Mouse (Mus musculus) hindbrain, embryonic 10.5 days (tissue): ENCODE data around the gene Stk39. TPM values are rescaled to one million over a fixed set of nuclear protein-coding genes. Genes with fewer than 3 reads are reported as not detected.

Source experiments
- DNase-seq: peaks from one replicate; pipeline ENCODE4 v3.0.0-alpha.2; 2017; ENCODE audit warnings: low spot score
- H3K27ac ChIP-seq: fragments of 300-500 bp; sonication (generic); 2 replicates; pipeline ENCODE4 v1.5.1; 2016; ENCODE audit warnings: mild to moderate bottlenecking, moderate library complexity
- H3K27me3 ChIP-seq: fragments of 300-500 bp; sonication (generic); 2 replicates; pipeline ENCODE4 v1.6.1; 2016; ENCODE audit warnings: mild to moderate bottlenecking; ENCODE audit not compliant: poor library complexity, insufficient read depth, severe bottlenecking
- H3K36me3 ChIP-seq: fragments of 300-500 bp; sonication (generic); 2 replicates; pipeline ENCODE4 v1.6.1; 2016; ENCODE audit warnings: mild to moderate bottlenecking, moderate library complexity
- H3K4me1 ChIP-seq: fragments of 300-500 bp; sonication (generic); replicated peaks from 2 replicates; pipeline ENCODE4 v1.6.1; 2016; ENCODE audit warnings: mild to moderate bottlenecking
- H3K4me3 ChIP-seq: fragments of 300-500 bp; sonication (generic); 2 replicates; pipeline ENCODE4 v1.5.1; 2016; ENCODE audit warnings: mild to moderate bottlenecking, moderate library complexity
- H3K9me3 ChIP-seq: fragments of 300-500 bp; sonication (generic); 2 replicates; pipeline ENCODE4 v1.6.1; 2016; ENCODE audit warnings: mild to moderate bottlenecking, moderate library complexity
- WGBS: fragments of 180-500 bp; shearing (Covaris S2); methylation state at CpG from one replicate; pipeline ENCODE4 v1.1.7; 2016; 5-methylcytosine and 5-hydroxymethylcytosine counted together
- polyA plus RNA-seq: library from polyadenylated mRNA; unstranded; fragments of >200 nt; fragmentation: Nextera tagmentation; extraction: Ambion mirVana; gene quantifications from 2 replicates; pipeline ENCODE4 v1.2.1, GENCODE M21; 2016

The Stk39 gene
- polyA plus RNA-seq = 34.8 and 37.3 TPM in 2 replicates

DNA sequence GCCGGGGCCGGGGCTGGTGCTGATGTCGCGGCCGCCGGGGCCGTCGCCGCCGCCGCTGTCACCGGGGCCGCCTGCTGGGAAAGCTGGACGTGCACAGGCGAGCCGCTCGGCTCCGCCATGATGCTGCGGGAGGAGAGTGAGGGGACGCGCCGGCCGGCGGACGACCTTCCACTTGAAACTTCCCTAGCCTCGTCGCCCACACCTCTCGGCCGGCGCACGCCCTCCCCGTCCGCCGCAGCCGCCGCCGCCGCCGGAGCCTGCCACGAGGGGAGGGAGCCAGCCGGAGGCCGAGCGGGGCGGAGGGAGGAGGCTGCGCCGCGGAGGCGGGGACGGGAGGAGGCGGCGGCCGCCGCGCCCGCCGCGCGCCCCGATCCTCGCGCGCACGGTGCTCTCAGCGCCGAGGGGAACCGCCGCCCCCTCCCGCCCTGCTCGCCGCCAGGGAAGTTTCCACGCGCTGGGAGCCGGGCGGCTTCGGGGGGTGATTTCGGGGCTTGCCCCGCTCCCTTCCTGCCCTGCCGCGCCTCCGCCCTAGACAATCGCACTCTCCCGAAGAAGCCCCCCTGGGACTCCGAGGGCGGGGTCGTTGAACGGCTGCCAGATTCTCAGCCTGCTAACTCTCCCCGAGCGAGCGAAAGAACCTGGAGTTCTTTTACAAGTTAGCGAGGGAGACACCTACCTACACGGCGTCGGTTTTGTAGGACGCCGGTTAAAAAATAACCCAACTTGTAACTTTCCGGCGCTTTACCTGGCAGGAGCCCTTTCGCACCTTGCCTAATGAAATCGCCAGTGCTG lies at the start of gene Stk39:
TSS of gene Stk39 (minus strand) at position 510 of the 792 bp plus-strand sequence.
- H3K27ac ChIP-seq = peak within 1 kb of the TSS; percentile 98
- H3K4me1 ChIP-seq = peaks cover 37% of the 10 kb centered on the region
- H3K9me3 ChIP-seq = no peaks in the 10 kb centered on the region
- peaks cover 12% of the 10 kb centered on the region; the same call in 1 of the 2 replicates for H3K27me3 ChIP-seq
- H3K4me3 ChIP-seq = peak within 1 kb of the TSS; percentile 94
- WGBS = under 1% methylated on average over 85 of the region's 99 CpGs
- peaks cover 5% of the 10 kb centered on the region; the same call in 1 of the 2 replicates for H3K36me3 ChIP-seq
- DNase-seq = peak; percentile 82

DNA sequence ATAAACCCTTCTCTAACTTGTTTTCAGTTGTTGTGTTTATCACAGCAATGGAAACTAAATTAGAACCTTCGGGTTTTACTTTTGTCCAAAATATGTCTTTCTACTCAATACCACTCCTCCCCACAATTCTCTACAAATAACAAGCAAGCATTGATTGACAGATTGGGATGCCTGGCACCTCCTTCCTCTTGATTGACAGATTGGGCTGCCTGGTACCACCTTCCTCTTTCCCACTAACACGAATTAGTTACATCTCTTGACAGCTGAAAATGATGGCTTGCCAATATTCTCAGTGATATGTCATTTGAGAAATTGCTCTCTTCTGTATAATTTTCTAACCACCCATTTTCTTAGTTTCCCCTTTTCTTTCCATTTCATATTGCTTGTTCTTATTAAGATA lies 43.3 kb upstream of the Stk39 start:
- Histone ChIP-seq H3K27me3 (no peaks in the 10 kb centered on the region), H3K36me3 (no peaks in the 10 kb centered on the region), H3K9me3 (no peaks in the 10 kb centered on the region), H3K4me3 (no peak overlapping the region), H3K4me1 (no peaks in the 10 kb centered on the region), H3K27ac (no peak overlapping the region)
- WGBS = 80% methylated on average over 2 of the region's 2 CpGs
- no peak for DNase-seq

DNA sequence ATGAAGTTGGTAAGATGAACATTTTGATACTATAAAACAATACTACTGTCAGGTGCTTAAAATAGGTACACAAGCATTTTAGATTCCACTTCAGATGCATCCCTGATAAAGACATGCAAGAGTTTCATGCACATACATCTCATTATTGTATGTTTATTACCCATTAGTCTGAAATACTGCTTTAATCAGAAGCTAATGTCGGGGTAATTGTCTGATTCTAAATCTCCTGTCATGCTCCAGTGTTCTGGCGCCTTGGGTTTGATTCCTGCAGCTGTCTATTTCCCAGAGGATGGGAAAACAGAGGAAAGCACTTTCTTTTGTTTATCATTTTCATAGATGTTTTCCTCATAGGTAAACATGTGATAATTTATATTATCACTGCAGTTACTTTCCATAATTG lies 31.1 kb upstream of the Stk39 start:
- DNase-seq = no peak
- WGBS = 72% methylated on average over 2 of the region's 2 CpGs
- no peaks in the 10 kb centered on the region for H3K9me3 ChIP-seq

GRCm38 (mm10) chr2:68502734-68503133 lies 30.7 kb upstream of the Stk39 start:
- Histone ChIP-seq H3K36me3 (no peaks in the 10 kb centered on the region), H3K27me3 (no peaks in the 10 kb centered on the region), H3K4me3 (no peak overlapping the region), H3K27ac (no peak overlapping the region), H3K9me3 (no peaks in the 10 kb centered on the region), H3K4me1 (peaks cover 12% of the 10 kb centered on the region; the same call in 1 of the 2 replicates)
- WGBS = 64% methylated on average over 4 of the region's 4 CpGs
- DNase-seq = no peak

More for the DNA sequence above, 31.1 kb upstream of the Stk39 start:
- Histone ChIP-seq H3K4me1 (peaks cover 12% of the 10 kb centered on the region; the same call in 1 of the 2 replicates), H3K27me3 (no peaks in the 10 kb centered on the region), H3K27ac (no peak overlapping the region), H3K4me3 (no peak overlapping the region), H3K36me3 (no peaks in the 10 kb centered on the region)

GRCm38 (mm10) chr2:68502236-68502635 lies 30.2 kb upstream of the Stk39 start:
- H3K36me3 ChIP-seq = no peaks in the 10 kb centered on the region
- no peak overlapping the region for H3K4me3 ChIP-seq
- no peaks in the 10 kb centered on the region for H3K27me3 ChIP-seq
- no peak overlapping the region for H3K27ac ChIP-seq
- H3K4me1 ChIP-seq = peaks cover 12% of the 10 kb centered on the region; the same call in 1 of the 2 replicates
- no peak for DNase-seq
- WGBS = 27% methylated on average over 2 of the region's 2 CpGs
- H3K9me3 ChIP-seq = no peaks in the 10 kb centered on the region

- Histone ChIP-seq H3K9me3 (no peaks in the 10 kb centered on the region), H3K36me3 (no peaks in the 10 kb centered on the region), H3K27me3 (no peaks in the 10 kb centered on the region), H3K4me1 (no peaks in the 10 kb centered on the region), H3K4me3 (no peak overlapping the region), H3K27ac (no peak overlapping the region)
- no peak for DNase-seq
- 88% methylated on average over 4 of the region's 4 CpGs for WGBS
Observed at GRCm38 (mm10) chr2:68486275-68486674, 14.2 kb upstream of the Stk39 start.

DNA sequence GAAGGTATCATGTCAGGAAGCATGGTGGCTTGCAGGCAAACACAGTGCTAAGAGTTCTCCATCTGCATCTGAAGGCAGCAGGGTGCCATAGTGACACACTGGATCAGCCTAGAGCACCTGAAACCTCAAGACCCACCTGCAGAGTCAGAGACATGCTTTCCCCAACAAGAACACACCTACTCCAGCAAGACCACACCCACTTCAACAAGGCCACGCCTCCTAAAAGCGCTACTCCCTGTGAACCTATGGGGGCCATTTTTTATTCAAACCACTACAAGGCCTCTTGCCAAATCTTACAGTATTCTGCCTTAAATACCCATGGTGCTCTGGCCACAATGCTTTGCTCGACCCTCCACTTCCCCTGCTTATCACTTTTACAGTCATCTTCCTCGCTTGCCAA lies 13.1 kb upstream of the Stk39 start:
- Histone ChIP-seq H3K36me3 (no peaks in the 10 kb centered on the region), H3K4me3 (no peak overlapping the region), H3K27ac (no peak overlapping the region), H3K27me3 (no peaks in the 10 kb centered on the region), H3K9me3 (no peaks in the 10 kb centered on the region), H3K4me1 (no peaks in the 10 kb centered on the region)
- DNase-seq = no peak
- 58% methylated on average over 4 of the region's 4 CpGs for WGBS

DNA sequence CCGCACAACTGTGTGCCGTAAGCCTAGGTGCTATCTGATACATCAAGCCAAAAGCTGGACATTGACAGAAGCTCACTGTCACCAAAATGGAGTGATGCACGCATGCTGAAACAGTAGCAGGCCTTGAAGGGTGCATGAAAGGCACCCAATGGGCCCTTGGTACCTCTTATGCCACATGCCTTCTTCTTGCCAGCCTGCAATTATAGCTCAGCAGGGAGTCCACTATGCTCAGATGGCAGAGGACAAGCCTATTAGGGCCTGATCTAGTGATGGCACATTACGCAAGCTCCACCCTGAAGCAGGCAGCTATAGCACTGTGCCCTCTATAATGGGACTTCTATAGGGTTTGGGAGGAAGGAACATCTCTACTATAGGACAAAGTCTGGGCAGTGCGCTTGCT lies 10.8 kb upstream of the Stk39 start:
- Histone ChIP-seq H3K27me3 (no peaks in the 10 kb centered on the region), H3K4me1 (no peaks in the 10 kb centered on the region), H3K9me3 (no peaks in the 10 kb centered on the region), H3K4me3 (no peak overlapping the region), H3K36me3 (no peaks in the 10 kb centered on the region), H3K27ac (no peak overlapping the region)
- no peak for DNase-seq
- 95% methylated on average over 5 of the region's 5 CpGs for whole genome bisulfite sequencing

- WGBS = 89% methylated on average over 10 of the region's 10 CpGs
- DNase-seq = no peak
- Histone ChIP-seq H3K9me3 (no peaks in the 10 kb centered on the region), H3K4me3 (no peak overlapping the region), H3K36me3 (no peaks in the 10 kb centered on the region), H3K27ac (no peak overlapping the region), H3K27me3 (0 out of 2 replicates have a peak, but pooled peaks cover 2% of the 10 kb centered on the region), H3K4me1 (no peaks in the 10 kb centered on the region)
Observed at GRCm38 (mm10) chr2:68479823-68480222, 7.8 kb upstream of the Stk39 start.

DNA sequence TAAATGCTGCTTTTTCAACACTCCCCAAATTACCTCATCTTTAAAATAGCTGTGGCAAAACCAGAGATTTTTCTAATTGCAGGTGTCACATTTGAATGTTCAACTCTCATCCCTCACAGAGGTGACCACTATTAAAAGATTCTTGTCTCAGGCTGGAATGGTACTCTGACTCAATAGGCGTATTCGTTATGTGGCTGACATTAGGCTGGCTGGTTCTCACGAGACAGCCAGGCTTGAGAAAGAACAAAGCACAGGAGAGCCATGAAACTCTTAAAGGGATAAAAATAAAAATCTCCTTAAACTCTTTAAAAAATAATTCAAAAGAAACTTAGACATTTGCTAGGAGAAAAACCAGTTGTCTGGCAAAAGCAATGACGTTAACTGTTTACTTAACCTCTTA lies 853 bp upstream of the Stk39 start:
- Histone ChIP-seq H3K27ac (no peak overlapping the region), H3K4me3 (no peak overlapping the region; the same call in 1 of the 2 replicates), H3K27me3 (peaks cover 12% of the 10 kb centered on the region; the same call in 1 of the 2 replicates), H3K4me1 (peaks cover 37% of the 10 kb centered on the region), H3K9me3 (no peaks in the 10 kb centered on the region), H3K36me3 (no peaks in the 10 kb centered on the region)
- WGBS = 32% methylated on average over 4 of the region's 4 CpGs
- no peak for DNase-seq

DNA sequence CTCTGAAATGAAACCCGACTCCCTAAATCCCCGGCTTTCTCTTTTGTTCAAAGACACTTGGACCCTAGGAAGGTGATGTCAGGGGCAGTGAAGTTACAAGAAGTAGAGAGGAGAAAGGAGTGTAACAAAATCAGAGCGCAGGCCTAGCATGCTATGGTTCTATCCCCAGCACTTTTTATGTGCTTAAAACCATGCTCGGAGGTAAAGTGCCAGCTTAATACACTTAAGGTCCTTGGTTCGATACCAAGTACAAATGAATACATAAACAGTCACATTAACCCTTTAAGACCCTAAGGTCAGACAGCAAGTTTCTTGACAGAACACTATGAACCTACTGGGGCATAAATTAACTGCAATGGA lies 463 bp upstream of the Stk39 start:
- Histone ChIP-seq H3K9me3 (no peaks in the 10 kb centered on the region), H3K27ac (peak overlapping the region; percentile 98), H3K4me1 (peaks cover 37% of the 10 kb centered on the region), H3K36me3 (peaks cover 2% of the 10 kb centered on the region; the same call in 1 of the 2 replicates), H3K4me3 (peak overlapping the region; percentile 94), H3K27me3 (peaks cover 12% of the 10 kb centered on the region; the same call in 1 of the 2 replicates)
- 1% methylated on average over 5 of the region's 5 CpGs for WGBS
- no peak for DNase-seq

GRCm38 (mm10) chr2:68470891-68471758 lies 943 bp downstream of the Stk39 start:
- under 1% methylated on average over 87 of the region's 87 CpGs for WGBS

More at GRCm38 (mm10) chr2:68470891-68471758, 943 bp downstream of the Stk39 start:
- Histone ChIP-seq H3K27ac (peak overlapping the region; percentile 98), H3K4me3 (peak overlapping the region; percentile 94), H3K36me3 (peaks cover 5% of the 10 kb centered on the region; the same call in 1 of the 2 replicates), H3K27me3 (peaks cover 12% of the 10 kb centered on the region; the same call in 1 of the 2 replicates), H3K9me3 (no peaks in the 10 kb centered on the region), H3K4me1 (peaks cover 44% of the 10 kb centered on the region)
- peak; percentile 79 for DNase-seq
